Mouse (Mus musculus) bone marrow, adult 2 months (tissue): ENCODE measurements around the gene 1700012B07Rik. TPM values are rescaled to one million over a fixed set of nuclear protein-coding genes. Genes with fewer than 3 reads are reported as not detected.

ENCODE experiments used
- H3K27ac ChIP-seq: fragments of 200-500 bp; 2 replicates; pipeline ENCODE4 v1.5.1; 2012; ENCODE audit warnings: low read depth, mild to moderate bottlenecking, control low read depth, inconsistent platforms, low read length; ENCODE audit not compliant: control insufficient read depth, poor library complexity, insufficient read depth
- H3K4me1 ChIP-seq: fragments of 200-500 bp; 2 replicates; pipeline ENCODE4 v1.6.1; 2011; ENCODE audit warnings: low read length; ENCODE audit not compliant: control insufficient read depth, insufficient read depth
- H3K4me3 ChIP-seq: fragments of 200-500 bp; replicated peaks from 2 replicates; pipeline ENCODE3; 2011; ENCODE audit warnings: mild to moderate bottlenecking, low read depth, low read length, control low read depth; ENCODE audit not compliant: control insufficient read depth
- CTCF ChIP-seq: fragments of 200-500 bp; IDR thresholded peaks from 2 replicates; pipeline ENCODE4 v1.5.1; 2011; ENCODE audit warnings: low read length, control low read depth; ENCODE audit not compliant: control insufficient read depth, insufficient read depth
- POLR2A ChIP-seq: fragments of 200-500 bp; IDR thresholded peaks from 2 replicates; pipeline ENCODE4 v1.6.1; 2011; ENCODE audit warnings: low read depth, mild to moderate bottlenecking, control low read depth, low read length, borderline replicate concordance; ENCODE audit not compliant: control insufficient read depth
- WGBS: fragments of 180-500 bp; shearing (Covaris S2); methylation state at CpG from one replicate; pipeline ENCODE4 v1.1.7; 2018; 5-methylcytosine and 5-hydroxymethylcytosine counted together
- polyA plus RNA-seq: library from polyadenylated mRNA; stranded (reverse); fragments of >200 nt; gene quantifications from 2 replicates; pipeline ENCODE4 v1.2.4, GENCODE M21; 2011; ENCODE audit warnings: low replicate concordance; ENCODE audit not compliant: missing spikeins, insufficient read depth, insufficient read length

Gene 1700012B07Rik
- polyA plus RNA-seq, result not detected in 2 replicates

DNA sequence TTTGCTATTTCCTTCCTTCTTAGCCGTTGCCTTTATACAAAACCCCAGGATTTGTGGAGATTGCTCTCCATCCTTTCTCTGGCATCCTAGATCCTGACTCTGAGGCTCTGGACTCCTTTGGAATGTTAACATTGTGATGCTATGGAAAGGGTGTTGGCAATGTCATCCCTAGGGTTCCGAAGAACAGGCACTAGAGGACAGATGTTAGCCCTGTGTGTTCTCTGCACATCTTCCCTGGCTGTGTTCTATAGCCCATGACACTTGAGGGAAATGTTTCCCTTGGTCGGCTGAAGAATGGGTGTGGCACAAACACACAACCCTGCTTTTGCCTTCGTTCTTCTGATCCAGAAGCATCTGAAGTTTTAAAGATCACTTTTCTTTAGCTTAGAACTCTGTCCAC is at the start of gene 1700012B07Rik:
TSS of gene 1700012B07Rik (minus strand) at position 101 of the 400 bp plus-strand sequence.
- 76% methylated on average over 4 of the region's 4 CpGs for WGBS
- Histone ChIP-seq H3K27ac (no peak within 1 kb of the TSS), H3K4me1 (no peaks in the 10 kb centered on the region), H3K4me3 (no peak within 1 kb of the TSS)
- TF ChIP-seq POLR2A, result no peak

DNA sequence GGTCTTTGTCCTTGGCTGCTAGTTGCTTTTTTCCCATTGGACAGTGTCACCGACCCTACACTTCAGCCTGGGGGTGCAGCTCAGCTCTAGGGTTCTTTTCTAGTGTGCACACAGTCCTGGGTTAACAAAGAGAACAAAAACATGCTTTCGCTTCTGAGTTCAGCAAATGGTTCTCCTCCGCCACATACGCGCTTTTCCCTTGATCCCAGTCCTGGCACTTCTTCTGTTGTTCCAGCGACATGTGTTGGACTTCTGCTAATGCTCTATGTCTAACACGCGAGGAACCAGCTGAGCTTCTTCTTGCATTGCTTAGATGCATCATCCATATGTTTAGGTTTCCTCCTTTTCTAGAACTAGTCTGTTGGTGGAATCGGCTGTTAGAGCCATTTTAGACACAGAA is 48.9 kb upstream of the 1700012B07Rik start:
- 85% methylated on average over 9 of the region's 9 CpGs for WGBS
- no peaks in the 10 kb centered on the region; the same call in 1 of the 2 replicates for H3K4me1 ChIP-seq
- H3K4me3 ChIP-seq, result no peak overlapping the region
- no peak for TF ChIP-seq POLR2A
- TF ChIP-seq CTCF, result no peak
- no peak overlapping the region for H3K27ac ChIP-seq

DNA sequence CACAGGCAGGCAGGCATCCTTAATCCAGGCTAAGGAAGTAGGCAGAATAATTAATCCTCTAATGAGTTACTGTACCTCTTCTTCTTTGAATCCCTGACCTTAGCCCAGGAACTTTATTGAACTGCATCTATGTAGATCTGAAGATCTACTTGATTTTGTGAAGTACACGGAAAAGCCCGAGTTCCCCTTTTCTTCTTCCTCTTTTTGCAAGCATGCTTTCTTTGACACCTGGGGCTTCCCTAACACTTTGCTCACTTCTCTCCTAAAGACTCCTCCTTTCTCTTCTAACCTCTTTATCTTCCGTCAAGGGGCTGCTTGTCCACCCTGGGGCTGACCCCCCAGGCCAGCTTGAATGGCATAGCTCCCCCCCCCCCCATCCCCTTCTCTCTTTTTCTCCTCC is 48.0 kb upstream of the 1700012B07Rik start:
- TF ChIP-seq CTCF (no peak), POLR2A (no peak)
- Histone ChIP-seq H3K4me1 (no peaks in the 10 kb centered on the region; the same call in 1 of the 2 replicates), H3K27ac (no peak overlapping the region), H3K4me3 (no peak overlapping the region)
- WGBS, result 1% methylated on average over 3 of the region's 3 CpGs

DNA sequence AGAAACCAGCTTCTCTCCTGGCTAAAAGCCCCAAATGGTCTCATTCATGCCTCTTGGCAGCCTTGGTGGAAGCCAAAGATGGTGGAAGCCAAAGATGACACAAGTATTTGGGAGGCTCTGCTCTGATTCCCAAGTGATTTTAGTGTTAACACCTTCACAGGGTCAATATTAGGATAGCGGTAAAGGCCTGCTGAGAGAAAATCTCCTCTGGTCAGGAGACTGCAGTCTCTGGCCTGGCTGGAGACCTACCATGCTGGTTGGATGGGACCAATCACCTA is 47.6 kb upstream of the 1700012B07Rik start:
- Histone ChIP-seq H3K4me3 (no peak overlapping the region), H3K4me1 (no peaks in the 10 kb centered on the region; the same call in 1 of the 2 replicates), H3K27ac (no peak overlapping the region)
- WGBS, result 89% methylated on average over 1 of the region's 1 CpGs
- TF ChIP-seq POLR2A, result no peak
- TF ChIP-seq CTCF, result no peak

DNA sequence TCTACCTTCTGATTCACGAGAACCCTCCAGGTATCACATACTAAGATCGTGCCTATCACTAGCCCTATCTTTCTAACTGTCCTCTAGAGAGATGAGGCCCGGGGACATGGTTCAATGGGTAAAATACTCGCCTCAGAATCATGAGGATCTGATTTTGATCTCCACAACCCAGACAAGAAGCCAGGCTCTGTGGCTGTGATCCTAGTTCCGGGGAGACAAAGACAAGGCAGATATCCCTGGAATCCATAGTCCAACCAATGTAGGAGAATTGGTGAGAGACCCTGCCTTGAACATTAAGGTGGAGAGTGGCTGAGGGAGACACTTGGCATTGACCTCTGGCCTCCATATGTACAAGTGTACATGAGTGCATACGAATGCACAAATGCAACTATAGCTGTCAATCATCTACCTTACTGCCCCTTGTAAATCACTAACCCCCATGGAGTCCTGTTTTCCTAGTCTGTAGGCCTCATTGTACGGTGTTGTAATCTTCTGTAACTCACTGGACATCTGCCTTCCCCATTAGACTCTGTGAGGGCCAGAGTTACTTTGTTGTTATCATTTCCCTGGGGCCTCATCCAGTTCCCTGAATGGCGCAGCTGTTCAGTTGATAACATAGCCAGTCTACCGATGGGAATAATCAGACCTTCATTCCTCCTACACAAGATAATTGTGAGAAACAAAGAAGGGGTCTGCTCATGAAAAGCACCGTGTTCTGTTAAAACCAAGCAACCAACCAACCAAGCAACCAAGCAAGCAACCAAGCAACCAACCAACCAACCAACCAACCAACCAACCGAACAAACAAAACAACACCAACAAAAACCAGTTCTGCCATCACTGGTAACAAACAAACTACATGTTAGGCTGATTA is 47.0 kb upstream of the 1700012B07Rik start:
- WGBS, result 76% methylated on average over 11 of the region's 11 CpGs
- TF ChIP-seq POLR2A (no peak), CTCF (no peak)
- H3K4me1 ChIP-seq, result no peaks in the 10 kb centered on the region; the same call in 1 of the 2 replicates
- no peak overlapping the region for H3K27ac ChIP-seq
- no peak overlapping the region for H3K4me3 ChIP-seq

DNA sequence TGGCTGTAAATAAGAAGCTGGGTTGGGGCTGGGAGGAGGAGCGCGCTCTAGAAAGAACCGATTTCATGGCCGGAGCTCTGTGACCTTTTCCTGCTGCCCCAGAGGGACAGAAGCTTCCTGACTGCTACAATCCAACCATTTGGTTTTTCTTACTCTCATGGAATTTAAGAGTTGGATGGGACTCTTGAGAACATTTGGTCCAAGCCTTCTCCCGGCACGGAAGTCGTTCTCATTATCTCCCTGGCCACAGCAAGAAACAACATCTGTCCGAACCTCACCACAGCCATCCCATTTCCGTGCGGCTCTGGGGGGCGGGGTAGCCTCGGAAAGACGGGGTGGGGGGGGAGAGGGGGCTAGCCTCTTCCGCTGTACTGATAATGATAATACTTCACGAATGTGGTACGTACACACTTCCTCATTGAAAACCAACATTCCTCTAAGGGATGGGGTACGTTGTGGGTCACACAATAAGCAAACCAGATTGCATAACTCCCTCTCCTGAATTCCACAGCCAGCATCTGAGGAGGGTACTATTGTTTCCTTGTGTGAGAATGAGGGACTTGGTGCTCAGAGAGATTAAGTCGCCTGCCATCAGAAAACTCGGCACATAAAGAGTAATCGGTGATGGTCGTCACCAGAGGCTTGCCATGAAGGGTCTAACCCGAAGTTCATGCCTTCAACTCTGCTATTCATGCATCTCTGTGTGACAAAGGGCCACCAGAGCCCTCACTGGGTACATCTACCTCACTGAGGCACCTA is 46.2 kb upstream of the 1700012B07Rik start:
- WGBS, result 44% methylated on average over 22 of the region's 22 CpGs
- TF ChIP-seq POLR2A (no peak), CTCF (no peak)
- no peaks in the 10 kb centered on the region; the same call in 1 of the 2 replicates for H3K4me1 ChIP-seq
- H3K4me3 ChIP-seq, result no peak overlapping the region
- no peak overlapping the region for H3K27ac ChIP-seq

DNA sequence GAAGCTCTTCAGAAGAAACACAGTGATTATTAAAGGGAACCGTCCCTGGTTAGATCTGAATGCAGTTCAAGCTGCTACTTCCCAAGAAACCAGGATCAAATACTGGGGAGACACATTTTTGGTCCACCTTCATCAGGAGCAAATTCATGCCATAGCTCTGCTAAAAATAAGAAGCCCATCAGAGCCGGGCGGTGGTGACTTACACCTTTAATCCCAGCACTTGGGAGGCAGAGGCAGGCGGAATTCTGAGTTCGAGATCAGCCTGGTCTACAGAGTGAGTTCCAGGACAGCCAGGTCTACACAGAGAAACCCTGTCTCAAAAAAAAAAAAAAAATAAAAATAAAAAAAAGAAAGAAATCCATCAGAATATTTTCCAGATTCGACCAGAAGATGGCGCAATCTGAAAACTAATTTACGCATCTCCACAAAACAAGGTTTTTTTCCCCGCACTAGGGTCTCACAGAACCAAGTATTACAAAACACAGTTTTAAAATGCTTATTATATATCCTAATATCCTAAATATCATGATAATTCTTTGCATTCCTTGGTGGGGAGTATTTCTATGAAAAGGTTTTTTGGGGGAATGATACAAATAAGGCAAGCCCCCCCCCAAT is 45.4 kb upstream of the 1700012B07Rik start:
- WGBS, result 35% methylated on average over 9 of the region's 9 CpGs
- Histone ChIP-seq H3K4me1 (no peaks in the 10 kb centered on the region; the same call in 1 of the 2 replicates), H3K4me3 (no peak overlapping the region), H3K27ac (no peak overlapping the region)
- no peak for TF ChIP-seq CTCF
- no peak for TF ChIP-seq POLR2A

DNA sequence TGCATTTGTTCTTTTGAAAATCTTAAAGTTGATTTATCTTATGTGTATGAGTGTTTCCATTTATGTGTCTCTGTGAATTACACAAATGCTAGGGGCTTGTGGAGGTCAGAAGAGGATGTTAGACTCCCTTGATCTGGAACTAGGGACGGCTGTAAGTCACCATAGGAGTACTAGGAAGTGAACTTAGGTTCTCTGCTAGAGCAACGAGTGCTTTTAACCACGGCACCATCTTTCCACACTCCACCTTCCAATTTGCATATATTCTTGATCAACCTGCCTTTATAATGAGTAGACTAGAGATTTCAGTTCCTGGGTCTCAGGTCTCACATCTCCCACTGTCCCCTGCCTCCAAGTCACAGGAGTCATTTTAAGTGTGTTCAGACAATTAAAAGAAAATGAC is 44.8 kb upstream of the 1700012B07Rik start:
- 24% methylated on average over 3 of the region's 3 CpGs for WGBS
- Histone ChIP-seq H3K27ac (no peak overlapping the region), H3K4me1 (no peaks in the 10 kb centered on the region; the same call in 1 of the 2 replicates), H3K4me3 (no peak overlapping the region)
- TF ChIP-seq CTCF (no peak), POLR2A (no peak)
